Mouse (Mus musculus): ENCODE data around the gene Limk2. TPM values are rescaled to one million over a fixed set of nuclear protein-coding genes. Genes with fewer than 3 reads are reported as not detected.

The Limk2 gene
- polyA plus RNA-seq, 1 experiment from 2014 or later = 7.3 TPM

DNA sequence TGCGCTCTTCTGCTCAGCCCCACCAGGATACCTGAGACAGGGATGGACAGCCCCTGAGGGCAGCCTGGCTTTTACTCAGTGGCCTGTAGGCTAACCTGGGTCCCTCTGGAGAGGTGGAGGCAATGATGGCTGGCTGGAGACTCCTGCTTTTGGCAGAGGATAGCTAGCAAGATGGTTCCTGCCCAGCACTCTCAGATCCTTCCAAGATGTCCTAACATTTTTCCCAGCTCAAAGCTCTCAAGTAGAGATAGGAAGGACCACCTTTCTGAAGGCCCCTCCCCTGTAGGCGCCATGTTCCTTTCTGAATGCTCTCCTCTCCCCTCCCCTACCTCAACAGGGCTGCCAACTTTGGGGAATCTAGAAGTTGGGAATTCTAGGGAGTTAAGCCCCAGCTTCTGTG, 114.3 kb downstream of the Limk2 start:
- 73% methylated on average over 2 of the region's 2 CpGs for WGBS (ENCODE audit: insufficient replicate concordance)
- Histone ChIP-seq H3K27me3 (ENCODE audit: control insufficient read depth, insufficient read depth, low read depth, low read length) (no peaks in the 10 kb centered on the region), H3K9me3 (replicated peaks; ENCODE audit: control insufficient read depth, low read length) (no peaks in the 10 kb centered on the region), H3K4me3 (ENCODE audit: low read depth, low read length) (no peak overlapping the region), H3K36me3 (ENCODE audit: control insufficient read depth, insufficient read depth) (peaks cover 23% of the 10 kb centered on the region), H3K4me1 (ENCODE audit: control insufficient read depth, low read depth, low read length) (peaks cover 43% of the 10 kb centered on the region), H3K4me2 (ENCODE audit: low read depth, low read length) (no peak overlapping the region), H3K27ac (ENCODE audit: low read length) (no peak overlapping the region), H3K9ac (ENCODE audit: low read depth, low read length) (no peak overlapping the region)
- ATAC-seq (ENCODE audit: low read depth) = no peak

Other genes with a start within 250 kb of the Limk2 start
- 3.4 and 4.1 TPM in 2 replicates for gene Sfi1, start 215.7 kb downstream of the Limk2 start, polyA plus RNA-seq (2015; fragmentation: Nextera tagmentation; extraction: Ambion mirVana)
- 18.5 and 18.7 TPM in 2 replicates for gene Eif4enif1, start 206.8 kb downstream of the Limk2 start, polyA plus RNA-seq (2015; fragmentation: Nextera tagmentation; extraction: Ambion mirVana)
- gene Drg1, start 142.8 kb downstream of the Limk2 start, polyA plus RNA-seq (2015; fragmentation: Nextera tagmentation; extraction: Ambion mirVana) = 91.6 and 103 TPM in 2 replicates
- 8.7 and 9.2 TPM in 2 replicates for gene Patz1, start 120.3 kb downstream of the Limk2 start, polyA plus RNA-seq (2015; fragmentation: Nextera tagmentation; extraction: Ambion mirVana)
- gene Pik3ip1, start 78.8 kb downstream of the Limk2 start, polyA plus RNA-seq (2015; fragmentation: Nextera tagmentation; extraction: Ambion mirVana) = 1.4 and 1.9 TPM in 2 replicates
- 8.4 and 9.0 TPM in 2 replicates for gene Rnf185, start 43.2 kb upstream of the Limk2 start, polyA plus RNA-seq (2015; fragmentation: Nextera tagmentation; extraction: Ambion mirVana)
- 0.09 and 0.12 TPM in 2 replicates for gene Pla2g3, start 79.1 kb upstream of the Limk2 start, polyA plus RNA-seq (2015; fragmentation: Nextera tagmentation; extraction: Ambion mirVana)
- 0.96 and 1.0 TPM in 2 replicates for gene Inpp5j, start 95.6 kb upstream of the Limk2 start, polyA plus RNA-seq (2015; fragmentation: Nextera tagmentation; extraction: Ambion mirVana)
- 9.6 and 10.8 TPM in 2 replicates for gene Selenom, start 105.5 kb upstream of the Limk2 start, polyA plus RNA-seq (2015; fragmentation: Nextera tagmentation; extraction: Ambion mirVana)
- gene Smtn, start 131.4 kb upstream of the Limk2 start, polyA plus RNA-seq (2015; fragmentation: Nextera tagmentation; extraction: Ambion mirVana) = 10.4 and 16.7 TPM in 2 replicates
- 5.8 and 6.0 TPM in 2 replicates for gene Morc2a, start 240.0 kb upstream of the Limk2 start, polyA plus RNA-seq (2015; fragmentation: Nextera tagmentation; extraction: Ambion mirVana)

Measured in liver, embryonic 16.5 days (tissue).